Mouse (Mus musculus) neural tube, embryonic 11.5 days (tissue): ENCODE measurements around the gene Wdhd1. TPM values are rescaled to one million over a fixed set of nuclear protein-coding genes. Genes with fewer than 3 reads are reported as not detected.

Source experiments
- ATAC-seq: fragments of 200-750 bp; cut with Nextera tagmentation; 2 replicates; pipeline ENCODE4 v1.8.0; 2017; ENCODE audit warnings: moderate number of reproducible peaks, mild to moderate bottlenecking, moderate TSS enrichment, moderate library complexity; ENCODE audit not compliant: insufficient read depth, low FRiP score, low TSS enrichment
- DNase-seq: peaks from one replicate; pipeline ENCODE4 v3.0.0-alpha.2; 2015; ENCODE audit warnings: low spot score
- H3K27ac ChIP-seq: fragments of 300-500 bp; sonication (generic); 2 replicates; pipeline ENCODE4 v1.5.1; 2014; ENCODE audit warnings: low read depth, mild to moderate bottlenecking, low read length
- H3K27me3 ChIP-seq: fragments of 300-500 bp; sonication (generic); 2 replicates; pipeline ENCODE4 v1.6.1; 2014; ENCODE audit warnings: mild to moderate bottlenecking, low read length, mixed read lengths; ENCODE audit not compliant: control insufficient read depth, insufficient read depth
- H3K36me3 ChIP-seq: fragments of 300-500 bp; sonication (generic); 2 replicates; pipeline ENCODE4 v1.6.1; 2014; ENCODE audit warnings: mild to moderate bottlenecking, low read length, moderate library complexity, mixed read lengths; ENCODE audit not compliant: control insufficient read depth, insufficient read depth
- H3K4me1 ChIP-seq: fragments of 300-500 bp; sonication (generic); 2 replicates; pipeline ENCODE4 v1.6.1; 2014; ENCODE audit warnings: low read length, mixed read lengths; ENCODE audit not compliant: control insufficient read depth, insufficient read depth
- H3K4me2 ChIP-seq: fragments of 300-500 bp; sonication (generic); 2 replicates; pipeline ENCODE4 v1.6.1; 2014; ENCODE audit warnings: low read depth, mild to moderate bottlenecking, moderate library complexity
- H3K4me3 ChIP-seq: fragments of 300-500 bp; sonication (generic); 2 replicates; pipeline ENCODE4 v1.5.1; 2014; ENCODE audit warnings: low read depth, low read length
- H3K9ac ChIP-seq: fragments of 300-500 bp; sonication (generic); 2 replicates; pipeline ENCODE4 v1.6.1; 2014; ENCODE audit warnings: mild to moderate bottlenecking, low read length
- H3K9me3 ChIP-seq: fragments of 300-500 bp; sonication (generic); 2 replicates; pipeline ENCODE4 v1.6.1; 2016; ENCODE audit warnings: low read length; ENCODE audit not compliant: control insufficient read depth
- WGBS: fragments of 180-500 bp; shearing (Covaris S2); extraction: QIAGEN DNeasy Blood & Tissue Kit; methylation state at CpG from one replicate; pipeline ENCODE4 v1.1.7; 2014; 5-methylcytosine and 5-hydroxymethylcytosine counted together
- polyA plus RNA-seq: library from polyadenylated mRNA; unstranded; fragments of >200 nt; fragmentation: Nextera tagmentation; extraction: Ambion mirVana; gene quantifications from 2 replicates; pipeline ENCODE4 v1.2.1, GENCODE M21; 2014

The Wdhd1 gene
- polyA plus RNA-seq, 1 experiment from 2014 or later: 37.6 TPM

DNA sequence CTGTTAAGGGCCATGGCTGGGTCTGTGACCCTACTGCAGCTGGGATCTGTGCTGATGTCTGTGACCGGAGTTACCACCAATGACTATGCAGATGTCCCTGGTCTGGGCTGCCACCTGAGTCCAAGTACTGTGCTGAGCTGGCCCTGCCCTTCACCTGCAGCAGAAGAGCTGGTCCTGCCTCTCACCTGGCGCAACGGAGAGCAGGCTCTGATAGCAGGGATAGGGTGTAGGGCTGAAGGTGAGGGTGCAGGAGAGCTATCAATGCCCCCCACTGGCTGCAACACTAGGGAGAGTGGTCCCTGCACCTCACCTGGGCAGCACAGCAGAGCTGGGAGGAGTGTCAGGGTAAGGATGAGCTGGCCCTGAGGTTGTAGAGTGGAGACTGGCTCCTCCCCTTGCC lies 70.1 kb downstream of the Wdhd1 start:
- Histone ChIP-seq H3K36me3 (no peaks in the 10 kb centered on the region), H3K9me3 (no peaks in the 10 kb centered on the region), H3K4me1 (no peaks in the 10 kb centered on the region), H3K4me2 (no peak overlapping the region), H3K27me3 (no peaks in the 10 kb centered on the region), H3K4me3 (no peak overlapping the region), H3K27ac (no peak overlapping the region), H3K9ac (no peak overlapping the region)
- DNase-seq: no peak
- WGBS: 94% methylated on average over 3 of the region's 3 CpGs
- no peak for ATAC-seq

DNA sequence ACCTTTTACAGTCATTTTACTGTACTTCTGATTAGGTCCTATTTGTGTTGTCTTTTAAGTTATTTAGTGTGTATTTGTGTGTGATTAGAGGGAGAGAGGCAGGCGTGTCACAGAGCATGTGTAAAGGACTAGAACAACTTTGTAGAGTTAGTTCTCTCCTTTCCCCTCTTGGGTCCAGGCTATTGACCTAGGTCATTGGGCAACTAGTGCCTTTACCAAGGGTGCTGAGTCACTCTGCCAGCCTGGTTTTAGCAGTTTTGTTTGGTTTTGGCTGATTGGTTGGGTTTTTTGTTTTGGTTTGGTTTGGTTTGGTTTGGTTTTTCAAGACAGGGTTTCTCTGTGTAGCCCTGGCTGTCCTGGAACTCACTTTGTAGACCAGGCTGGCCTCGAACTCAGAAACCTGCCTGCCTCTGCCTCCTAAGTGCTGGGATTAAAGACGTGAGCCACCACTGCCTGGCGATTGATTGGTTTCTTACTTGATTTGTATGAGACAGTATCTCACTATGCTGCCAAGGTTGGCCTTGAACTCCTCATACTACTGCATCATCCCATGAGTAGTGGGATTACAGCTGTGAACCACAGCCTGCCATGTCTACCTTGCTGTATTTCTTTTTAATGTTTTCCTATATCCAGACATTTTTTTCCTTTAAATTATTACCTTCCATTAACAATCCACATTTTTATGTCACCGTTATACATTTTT lies 71.2 kb downstream of the Wdhd1 start:
- Histone ChIP-seq H3K27ac (no peak overlapping the region), H3K4me1 (no peaks in the 10 kb centered on the region), H3K36me3 (no peaks in the 10 kb centered on the region), H3K4me3 (no peak overlapping the region), H3K9ac (no peak overlapping the region), H3K27me3 (no peaks in the 10 kb centered on the region), H3K4me2 (no peak overlapping the region), H3K9me3 (no peaks in the 10 kb centered on the region)
- DNase-seq (no peak), ATAC-seq (no peak)
- WGBS: 92% methylated on average over 5 of the region's 5 CpGs

DNA sequence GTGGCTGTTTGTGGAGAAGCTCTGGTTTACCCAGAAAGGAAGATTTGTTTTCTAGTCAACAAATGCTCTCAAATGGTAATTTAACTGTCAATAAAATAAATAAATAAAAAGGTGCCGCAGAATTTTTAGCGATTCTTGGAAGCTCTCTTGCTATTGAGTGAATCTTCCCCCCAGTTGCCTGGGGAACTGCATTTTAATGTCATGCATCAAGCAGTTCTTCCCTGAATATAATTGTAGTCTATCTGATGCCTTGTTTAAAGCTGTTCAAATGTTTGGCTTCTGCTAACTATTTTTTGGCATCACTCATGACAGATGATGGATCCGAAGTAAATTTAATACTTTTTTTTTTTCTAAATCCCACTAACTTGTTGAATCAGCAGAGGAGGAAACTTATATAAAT lies 79.3 kb downstream of the Wdhd1 start:
- 91% methylated on average over 3 of the region's 3 CpGs for WGBS
- no peaks in the 10 kb centered on the region for H3K9me3 ChIP-seq
- DNase-seq (no peak), ATAC-seq (no peak)
- H3K27ac ChIP-seq: no peak overlapping the region
- H3K4me2 ChIP-seq: no peak overlapping the region
- H3K36me3 ChIP-seq: no peaks in the 10 kb centered on the region
- no peaks in the 10 kb centered on the region for H3K4me1 ChIP-seq
- H3K9ac ChIP-seq: no peak overlapping the region
- no peaks in the 10 kb centered on the region for H3K27me3 ChIP-seq
- no peak overlapping the region for H3K4me3 ChIP-seq

- no peaks in the 10 kb centered on the region for H3K9me3 ChIP-seq
- WGBS: 82% methylated on average over 8 of the region's 8 CpGs
- ATAC-seq: no peak
- no peak overlapping the region for H3K9ac ChIP-seq
- no peaks in the 10 kb centered on the region for H3K27me3 ChIP-seq
- no peaks in the 10 kb centered on the region for H3K36me3 ChIP-seq
- H3K4me3 ChIP-seq: no peak overlapping the region
- H3K4me2 ChIP-seq: no peak overlapping the region
- no peak overlapping the region for H3K27ac ChIP-seq
- DNase-seq: no peak
- H3K4me1 ChIP-seq: no peaks in the 10 kb centered on the region
These were observed 79.9 kb downstream of the Wdhd1 start for GRCm38 (mm10) chr14:47196711-47197110.

DNA sequence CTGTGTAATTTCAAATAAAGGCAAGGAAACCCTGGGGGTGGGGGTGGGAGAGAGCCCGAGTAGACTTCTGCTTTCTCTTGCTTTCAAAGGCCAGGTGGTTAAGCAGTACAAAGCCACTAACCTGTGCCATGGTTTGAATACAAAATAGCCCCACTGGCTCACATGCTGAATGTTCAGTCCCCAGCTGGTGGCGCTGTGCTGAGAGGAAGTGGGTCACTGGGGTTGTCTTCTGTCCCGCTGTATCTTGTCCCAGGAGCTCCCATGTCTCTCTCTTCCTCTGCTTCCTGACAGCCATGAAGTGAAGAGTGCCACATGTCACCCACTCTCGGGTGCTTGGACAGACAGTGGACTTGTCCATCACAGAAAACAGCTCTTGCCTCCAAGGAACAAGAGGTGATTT lies 82.6 kb downstream of the Wdhd1 start:
- H3K4me2 ChIP-seq: no peak overlapping the region
- H3K9ac ChIP-seq: no peak overlapping the region
- H3K4me1 ChIP-seq: no peaks in the 10 kb centered on the region
- H3K27ac ChIP-seq: no peak overlapping the region
- WGBS: 35% methylated on average over 4 of the region's 4 CpGs
- H3K9me3 ChIP-seq: no peaks in the 10 kb centered on the region
- DNase-seq (no peak), ATAC-seq (no peak)
- H3K4me3 ChIP-seq: no peak overlapping the region
- no peaks in the 10 kb centered on the region for H3K36me3 ChIP-seq
- no peaks in the 10 kb centered on the region for H3K27me3 ChIP-seq

DNA sequence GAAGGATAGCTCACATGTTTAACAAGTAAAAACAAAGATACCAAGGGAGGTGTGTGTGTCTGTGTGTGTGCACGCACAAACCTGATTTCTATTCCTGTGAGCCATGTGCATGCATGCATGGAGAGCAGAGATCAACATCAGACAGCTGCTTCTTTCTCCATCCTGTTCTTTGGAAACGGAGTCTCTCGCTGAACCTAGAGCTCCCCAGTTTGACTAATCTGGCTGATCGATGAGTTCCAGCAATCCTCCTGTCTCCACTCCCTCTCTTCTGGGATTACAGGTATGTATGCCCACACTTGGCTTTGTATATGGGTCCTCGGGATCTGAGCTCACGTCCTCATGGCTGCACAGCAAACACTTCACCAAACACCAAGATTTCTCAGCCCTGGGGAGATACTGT lies 83.2 kb downstream of the Wdhd1 start:
- DNase-seq (no peak), ATAC-seq (no peak)
- Histone ChIP-seq H3K4me2 (no peak overlapping the region), H3K36me3 (no peaks in the 10 kb centered on the region), H3K4me1 (peaks cover 3% of the 10 kb centered on the region), H3K27me3 (peaks cover 2% of the 10 kb centered on the region), H3K9me3 (no peaks in the 10 kb centered on the region), H3K27ac (no peak overlapping the region), H3K9ac (no peak overlapping the region), H3K4me3 (no peak overlapping the region)
- 79% methylated on average over 6 of the region's 6 CpGs for WGBS

DNA sequence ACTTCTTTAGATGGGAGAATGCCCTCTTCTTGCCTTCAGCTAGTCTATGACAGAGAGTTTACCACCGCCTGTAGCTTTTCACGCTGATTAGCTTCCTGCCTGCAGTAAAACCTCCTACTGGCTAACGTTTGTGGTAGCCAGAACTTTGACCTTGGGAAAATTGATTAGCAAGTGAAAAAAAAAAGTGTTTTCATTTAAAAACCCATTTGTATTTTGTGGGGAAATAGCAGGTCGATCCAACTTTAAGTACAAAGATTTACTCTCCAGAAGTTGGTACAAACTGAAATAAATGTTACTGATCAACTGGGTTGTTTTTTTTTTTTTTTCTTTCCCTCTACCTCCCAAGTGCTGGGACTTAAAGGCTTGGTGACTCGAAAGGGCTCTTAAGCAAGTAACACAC lies 84.8 kb downstream of the Wdhd1 start:
- peaks cover 13% of the 10 kb centered on the region for H3K27me3 ChIP-seq
- no peak overlapping the region for H3K4me2 ChIP-seq
- no peaks in the 10 kb centered on the region for H3K36me3 ChIP-seq
- H3K4me1 ChIP-seq: peaks cover 6% of the 10 kb centered on the region
- no peak overlapping the region for H3K4me3 ChIP-seq
- no peak overlapping the region for H3K9ac ChIP-seq
- ATAC-seq: no peak
- no peak for DNase-seq
- no peak overlapping the region for H3K27ac ChIP-seq
- 48% methylated on average over 5 of the region's 5 CpGs for WGBS
- no peaks in the 10 kb centered on the region for H3K9me3 ChIP-seq

Other genes with a start within 250 kb of the Wdhd1 start
- gene Gch1, start 87.4 kb downstream of the Wdhd1 start, polyA plus RNA-seq: 2.3 and 2.4 TPM in 2 replicates
- gene Socs4, start 74 bp upstream of the Wdhd1 start, polyA plus RNA-seq: 5.0 and 7.7 TPM in 2 replicates
- gene Mapk1ip1l, start 21.4 kb upstream of the Wdhd1 start, polyA plus RNA-seq: 99.5 and 101 TPM in 2 replicates
- 1.1 and 1.2 TPM in 2 replicates for gene Lgals3, start 90.9 kb upstream of the Wdhd1 start, polyA plus RNA-seq
- 55.3 and 56.2 TPM in 2 replicates for gene Dlgap5, start 141.6 kb upstream of the Wdhd1 start, polyA plus RNA-seq
- gene Fbxo34, start 173.6 kb upstream of the Wdhd1 start, polyA plus RNA-seq: 22.9 and 25.8 TPM in 2 replicates